Mouse (Mus musculus) B cell, adult 2 months (primary cell): ENCODE data around the gene Farp2.
"Not testable (repeated sequence)": the region's sequence is repeated elsewhere in the genome, so short reads cannot be mapped to it uniquely, and the experiment has no call there.

Source experiments
- DNase-seq, 2 experiments: peaks; one replicate each; pipeline ENCODE4 v3.0.0; 2022

Farp2 gene

GRCm38 (mm10) chr1:93635580-93636192 is 123.8 kb downstream of the Farp2 start:
- peak; percentile 97 to 98 for DNase-seq

- no peak for DNase-seq
Observed at GRCm38 (mm10) chr1:93636211-93636897, 124.5 kb downstream of the Farp2 start.

GRCm38 (mm10) chr1:93641978-93642377 is 130.1 kb downstream of the Farp2 start:
- DNase-seq = no peak

GRCm38 (mm10) chr1:93642692-93643091 is 130.8 kb downstream of the Farp2 start:
- DNase-seq = no peak

- DNase-seq = no peak
Observed at GRCm38 (mm10) chr1:93649604-93650172, 137.8 kb downstream of the Farp2 start.

- no peak for DNase-seq
Observed at GRCm38 (mm10) chr1:93654275-93654674, 142.4 kb downstream of the Farp2 start.

GRCm38 (mm10) chr1:93654798-93655197 is 142.9 kb downstream of the Farp2 start:
- no peak for DNase-seq

- DNase-seq = no peak
Observed at GRCm38 (mm10) chr1:93656325-93657024, 144.6 kb downstream of the Farp2 start.

- DNase-seq = no peak
Observed at GRCm38 (mm10) chr1:93657025-93657360, 145.1 kb downstream of the Farp2 start.

GRCm38 (mm10) chr1:93658559-93658958 is 146.7 kb downstream of the Farp2 start, which contains the start of gene Stk25:
TSS of gene Stk25 (minus strand) at chr1:93658659.
- DNase-seq = not testable (repeated sequence)

GRCm38 (mm10) chr1:93667760-93668400 is 156.0 kb downstream of the Farp2 start:
- DNase-seq = peak; percentile 78 to 83

- peak; percentile 70 to 75 for DNase-seq
Observed at GRCm38 (mm10) chr1:93668791-93669548, 157.1 kb downstream of the Farp2 start.

GRCm38 (mm10) chr1:93669941-93670340 is 158.1 kb downstream of the Farp2 start:
- DNase-seq = no peak
